Mouse (Mus musculus) neutrophil, adult 83 days (primary cell): Measurements from ENCODE around the gene Pibf1. TPM values are rescaled to one million over a fixed set of nuclear protein-coding genes. Genes with fewer than 3 reads are reported as not detected.

ENCODE experiments used
- total RNA-seq, 2 experiments: library from RNA; stranded (reverse); gene quantifications; one replicate each; pipeline ENCODE4 v1.2.4; 2023

The Pibf1 gene
- 10 to 100 TPM; 12.1 to 12.9 TPM for total RNA-seq

GRCm38 (mm10) chr14:99099267-99099966 lies at the start of gene Pibf1, which contains the start of gene Dis3:
Gene Pibf1, plus strand, starts transcription at chr14:99099424.
Gene Dis3, minus strand, starts transcription at chr14:99099770.

DNA sequence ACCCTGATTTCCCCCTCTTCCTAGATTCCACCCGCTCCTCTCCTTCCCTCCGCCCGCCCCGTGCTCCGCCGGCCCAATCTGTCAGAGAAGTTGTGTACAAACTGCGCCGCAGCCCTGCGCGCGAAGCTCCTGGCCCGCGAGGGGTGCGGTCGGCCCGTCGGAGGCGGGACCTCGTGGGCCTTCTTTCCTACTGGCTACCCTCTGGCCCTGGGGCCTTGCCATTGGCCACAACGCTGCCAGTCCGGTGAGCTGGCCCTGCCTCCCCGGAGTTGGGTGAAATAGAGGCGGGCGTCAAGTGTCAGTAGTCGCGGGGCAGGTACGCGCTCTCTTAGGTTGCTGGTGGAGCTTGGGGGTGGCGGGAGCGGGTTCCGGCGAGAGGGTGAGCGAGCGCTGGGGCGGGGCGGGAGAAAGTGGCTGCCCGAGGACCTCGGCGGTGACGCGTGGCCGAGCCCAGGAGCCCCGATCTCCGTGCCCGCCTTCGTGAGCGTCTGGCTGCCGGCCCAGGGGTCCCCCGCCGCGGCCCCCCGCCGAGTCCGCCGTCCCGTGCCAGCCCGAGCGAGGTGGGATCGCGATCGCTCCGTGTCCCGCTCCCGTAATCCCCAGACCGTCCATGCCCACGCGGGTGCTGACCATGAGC lies 199.3 kb downstream of the Pibf1 start, which contains the start of gene Klf5:
Klf5 (plus strand) TSS at position 307 of the 637 bp plus-strand sequence.

Other genes with a start within 250 kb of the Pibf1 start
- not detected for gene Rpl36a-ps1, start 105.1 kb upstream of the Pibf1 start, total RNA-seq
- 10 to 100 TPM; 14.9 to 15.3 TPM for gene Mzt1, start 53.3 kb upstream of the Pibf1 start, total RNA-seq
- 10 to 100 TPM; 22.9 to 26.5 TPM for gene Bora, start 53.2 kb upstream of the Pibf1 start, total RNA-seq
- gene Dis3, start 346 bp downstream of the Pibf1 start, total RNA-seq = 10 to 100 TPM; 11.8 to 12.3 TPM
- 10 to 100 TPM; 40.6 to 44.7 TPM for gene Klf5, start 199.3 kb downstream of the Pibf1 start, total RNA-seq